Mouse (Mus musculus) CD4-positive, CD25-positive, alpha-beta regulatory T cell, adult 4 months (primary cell): ENCODE data around the gene G430095P16Rik. TPM values are rescaled to one million over a fixed set of nuclear protein-coding genes. Genes with fewer than 3 reads are reported as not detected.

Source experiments
- ATAC-seq: one replicate; pipeline ENCODE4 v1.8.0; 2017
- polyA plus RNA-seq, 2 experiments: library from polyadenylated mRNA; unstranded; fragments of 100-300 nt; shearing (Covaris generic); gene quantifications; one replicate each; pipeline ENCODE4 v1.2.1; 2017

The G430095P16Rik gene
- polyA plus RNA-seq, 2 experiments from 2014 or later: 24.3 to 28.6 TPM

DNA sequence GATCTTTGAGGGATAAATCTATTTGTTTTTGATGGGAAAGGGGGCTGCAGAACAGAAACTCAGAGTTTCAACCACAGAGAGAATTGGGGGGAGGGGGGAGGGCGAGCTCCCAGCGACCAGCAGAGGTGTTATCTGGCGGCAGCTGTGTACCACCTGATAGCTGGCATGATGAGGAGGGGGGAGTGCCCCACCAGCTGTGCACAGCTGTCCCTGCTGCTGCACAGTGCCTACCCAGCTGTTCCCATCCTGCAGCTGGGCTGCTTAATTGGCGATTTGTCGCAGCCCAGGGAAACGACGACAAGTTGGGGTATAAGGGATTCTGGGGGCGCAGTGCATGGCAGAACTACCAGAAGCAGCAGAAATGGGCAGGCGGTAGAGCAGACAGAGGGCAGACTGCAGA, 1.9 kb downstream of the G430095P16Rik start:
- ATAC-seq: no peak

DNA sequence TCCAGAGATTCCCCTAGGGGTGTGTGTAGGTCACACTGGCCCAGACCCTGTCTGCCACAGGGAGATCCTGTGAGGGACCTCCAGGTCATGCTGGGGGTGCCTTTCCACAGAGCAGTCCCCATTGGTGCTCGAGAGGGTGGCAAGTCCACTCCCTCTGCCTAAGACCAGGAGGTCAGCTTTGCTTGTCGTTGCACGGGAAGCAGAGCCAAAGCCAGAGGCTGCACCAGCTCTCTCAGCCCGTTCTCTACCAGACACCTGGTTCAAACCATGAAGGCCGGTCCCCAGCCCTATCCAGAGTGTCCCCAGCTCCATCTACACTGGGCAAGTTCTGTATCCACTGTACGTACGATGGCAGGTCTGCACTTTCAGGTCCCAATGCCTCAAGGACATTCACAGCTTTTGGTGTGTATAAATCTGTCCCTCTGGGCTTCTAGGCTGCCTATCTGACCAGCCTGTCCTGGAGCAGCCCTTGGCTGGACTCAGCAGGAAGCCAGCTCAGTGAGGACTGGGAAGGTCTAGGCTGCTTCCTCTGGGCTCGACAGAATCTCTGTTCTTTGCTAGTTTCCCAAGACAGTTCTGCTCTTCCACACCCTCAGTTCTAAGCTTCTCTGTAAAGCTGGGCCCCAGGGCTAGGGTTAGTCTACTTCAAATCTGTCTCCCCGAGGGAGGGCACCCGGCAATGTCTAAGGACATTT, 2.6 kb downstream of the G430095P16Rik start:
- no peak for ATAC-seq

DNA sequence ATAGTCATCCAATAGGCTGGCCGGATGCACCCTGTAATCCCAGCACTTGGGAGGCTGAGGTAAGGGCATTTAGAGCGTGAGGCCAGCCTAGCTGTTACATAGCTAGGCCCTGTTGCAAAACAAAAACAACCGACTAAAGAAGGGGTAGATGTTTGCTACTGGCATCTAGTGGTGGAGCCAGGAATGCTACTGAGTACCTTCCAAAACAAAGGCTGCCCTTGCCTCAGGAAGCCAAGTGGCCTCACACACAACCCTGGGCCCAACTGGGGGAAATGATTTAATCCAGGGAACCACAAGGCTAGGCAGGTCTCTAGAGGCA, 3.1 kb downstream of the G430095P16Rik start:
- ATAC-seq: peak; percentile 22

DNA sequence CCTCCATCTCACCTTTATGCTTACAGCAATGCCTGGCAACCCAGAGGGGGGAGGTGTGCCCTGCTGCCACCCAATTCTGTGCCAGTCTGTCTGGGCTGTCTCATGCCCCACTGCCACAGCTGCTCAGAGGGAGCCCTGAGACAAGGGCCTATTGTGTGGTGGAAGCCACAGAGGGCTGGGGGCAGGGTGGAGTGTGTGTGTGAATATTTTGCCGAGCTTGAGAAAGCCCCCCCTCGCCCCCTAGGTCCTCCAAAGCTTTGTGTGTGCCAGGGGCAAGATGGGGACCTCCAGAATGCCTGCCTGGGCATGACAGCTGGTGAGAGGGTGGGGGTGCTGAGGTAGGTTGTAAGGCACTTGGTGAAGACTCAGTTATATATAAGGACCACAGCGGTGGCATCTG, 5.7 kb downstream of the G430095P16Rik start:
- ATAC-seq: no peak

DNA sequence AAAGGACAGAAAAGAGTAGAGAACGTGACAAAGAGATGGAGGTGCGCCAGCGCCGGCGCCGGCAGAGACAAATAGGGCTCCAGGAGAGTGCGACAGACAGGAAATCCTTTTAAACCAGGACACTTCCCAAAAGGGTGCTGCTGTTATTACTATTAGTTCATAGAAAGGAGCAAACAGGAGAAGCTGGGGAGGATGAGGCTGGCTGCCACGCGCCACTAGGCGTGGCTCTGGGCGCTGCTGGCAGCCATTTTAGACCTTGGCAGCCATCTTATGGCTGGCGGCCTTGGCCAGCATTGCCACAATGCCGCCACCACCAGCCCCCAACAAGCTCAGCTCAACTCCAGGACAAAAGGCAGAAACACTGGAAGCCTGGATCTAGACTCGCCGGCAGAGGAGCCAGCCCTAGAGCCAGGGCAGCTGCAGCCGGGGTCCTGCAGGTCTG, 7.1 kb downstream of the G430095P16Rik start:
- no peak for ATAC-seq

DNA sequence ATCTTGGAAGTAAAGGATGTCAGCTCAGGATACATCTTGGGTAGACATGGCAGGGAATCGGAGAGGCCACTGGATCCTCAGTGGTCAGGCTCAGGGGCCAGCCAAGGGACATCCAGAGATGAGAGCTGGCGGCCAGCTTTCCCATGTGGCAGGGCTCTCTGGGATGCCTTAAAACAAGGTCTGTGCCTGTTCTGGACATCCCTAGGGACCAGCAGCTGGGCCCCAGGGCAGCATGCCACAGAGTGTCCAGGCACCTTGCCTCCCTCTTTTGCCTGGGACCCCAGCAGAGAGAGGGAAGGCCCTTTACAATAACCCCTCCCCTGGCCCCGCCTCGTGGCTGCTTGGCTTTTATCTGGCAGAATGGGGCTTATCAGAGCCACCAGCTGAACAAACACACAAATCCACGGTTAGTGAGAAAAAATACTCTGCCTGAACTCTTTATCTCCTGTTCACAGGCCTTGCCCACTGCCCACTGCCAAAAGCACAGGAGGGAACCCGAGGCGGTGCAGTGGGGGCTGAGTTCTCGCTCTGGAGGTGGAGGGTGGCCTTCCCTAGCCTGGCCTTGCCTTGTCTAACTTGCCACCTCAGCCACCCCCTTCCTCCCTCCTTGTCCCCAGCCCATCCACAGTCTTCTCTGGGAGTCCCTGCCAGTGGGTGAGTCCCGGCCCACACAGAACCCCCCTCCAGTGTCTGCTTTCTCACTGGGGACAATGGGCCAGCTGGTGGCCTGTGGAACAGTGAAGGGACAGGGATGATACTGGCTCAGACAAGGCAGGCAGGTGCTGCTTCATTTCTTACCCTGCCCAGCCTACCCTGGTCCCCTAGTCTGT, 7.9 kb downstream of the G430095P16Rik start:
- ATAC-seq: no peak

DNA sequence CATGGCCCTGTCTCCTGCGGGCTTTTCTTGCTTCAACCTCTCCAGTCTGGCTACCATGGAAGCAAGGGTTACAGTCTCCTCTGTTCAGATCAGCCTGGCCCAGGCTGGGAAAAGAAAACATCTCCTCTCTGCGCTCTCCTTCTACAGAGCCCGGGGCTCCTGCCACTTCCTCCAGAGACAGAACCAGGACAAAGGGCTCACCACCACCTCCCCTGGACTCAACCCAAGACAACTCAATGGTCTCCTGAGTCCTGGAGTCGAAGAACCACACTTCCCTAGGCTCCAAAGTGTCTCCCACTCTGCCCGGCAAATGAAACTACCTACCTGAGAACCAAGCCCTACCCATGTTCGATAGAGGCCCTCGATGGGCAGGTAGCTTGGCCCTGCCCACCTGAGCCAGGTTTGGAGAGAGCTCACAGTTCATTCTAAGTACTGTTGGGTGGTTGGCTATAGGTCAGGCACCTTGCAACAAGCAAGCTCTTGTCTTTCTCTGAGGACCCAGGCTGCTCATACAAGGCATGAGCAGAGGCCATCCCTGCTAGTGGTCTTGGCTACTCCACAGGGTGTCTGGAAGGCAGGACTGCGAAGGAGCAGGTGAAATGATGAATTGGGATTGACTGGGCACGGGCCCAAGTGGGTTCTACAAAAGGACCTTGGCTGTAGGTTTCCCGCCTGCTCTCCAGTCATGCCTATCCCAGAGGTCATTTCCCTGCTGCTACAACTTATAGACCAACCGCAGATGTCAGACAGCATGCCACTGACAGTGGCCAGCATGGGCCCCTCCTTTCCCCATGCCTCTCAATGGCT, 8.8 kb downstream of the G430095P16Rik start:
- no peak for ATAC-seq

DNA sequence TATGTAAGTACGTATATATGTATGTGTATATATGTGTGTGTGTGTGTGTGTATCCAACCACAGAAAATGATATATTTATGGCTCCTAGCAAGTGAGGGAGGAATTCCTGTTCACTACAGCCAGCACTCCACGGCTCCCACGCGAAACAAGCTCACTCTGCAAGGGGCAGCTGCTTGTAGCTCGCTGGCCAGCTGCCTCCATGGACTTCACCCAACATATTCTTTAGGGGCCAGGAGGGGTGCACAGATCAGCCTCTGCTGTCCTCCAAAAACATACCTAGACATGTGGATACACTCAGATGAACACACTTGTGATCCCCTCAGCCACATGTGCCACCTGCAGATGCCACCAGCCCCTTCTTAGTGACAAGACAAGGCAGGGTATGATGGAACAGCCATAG, 9.7 kb downstream of the G430095P16Rik start:
- ATAC-seq: no peak

DNA sequence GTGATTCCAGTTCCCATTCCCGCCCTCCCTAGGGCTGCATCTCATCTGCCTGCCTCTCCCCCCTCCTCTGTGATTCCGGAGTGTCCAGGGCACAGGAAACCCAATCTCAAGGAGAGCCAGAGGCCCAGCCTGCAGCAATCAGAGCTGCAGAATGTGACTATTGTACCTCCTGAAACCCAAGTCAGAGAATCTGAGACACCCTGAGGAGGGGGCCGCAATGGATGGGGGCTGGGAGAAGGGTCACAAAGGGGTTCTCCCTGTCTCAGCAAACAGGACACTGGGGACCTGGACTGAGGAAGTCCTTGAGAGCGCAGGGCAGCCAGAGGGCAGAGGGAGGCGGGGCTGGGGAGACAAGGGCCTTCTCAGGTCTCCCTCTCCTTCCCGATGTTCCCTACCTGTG, 10.2 kb downstream of the G430095P16Rik start:
- ATAC-seq: no peak

DNA sequence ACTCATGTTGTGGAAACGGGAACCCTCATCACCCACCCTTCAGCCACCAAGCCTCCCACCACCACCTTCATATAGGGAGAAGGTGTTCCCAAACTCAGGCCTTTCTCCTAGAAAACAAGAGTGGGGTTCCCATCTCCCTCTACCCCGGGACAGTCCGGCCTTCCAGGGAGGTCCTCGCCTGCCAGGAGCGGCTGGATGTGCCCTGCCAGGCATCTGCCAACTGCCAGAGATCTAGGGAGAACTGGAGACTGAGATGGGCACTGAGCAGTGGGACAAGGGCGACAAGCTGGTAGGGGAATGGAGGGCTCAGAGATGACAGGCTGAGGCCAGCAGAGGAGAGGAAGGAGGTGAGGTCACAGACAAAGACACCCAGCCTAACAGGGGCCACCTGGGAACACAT, 11.2 kb downstream of the G430095P16Rik start:
- no peak for ATAC-seq

DNA sequence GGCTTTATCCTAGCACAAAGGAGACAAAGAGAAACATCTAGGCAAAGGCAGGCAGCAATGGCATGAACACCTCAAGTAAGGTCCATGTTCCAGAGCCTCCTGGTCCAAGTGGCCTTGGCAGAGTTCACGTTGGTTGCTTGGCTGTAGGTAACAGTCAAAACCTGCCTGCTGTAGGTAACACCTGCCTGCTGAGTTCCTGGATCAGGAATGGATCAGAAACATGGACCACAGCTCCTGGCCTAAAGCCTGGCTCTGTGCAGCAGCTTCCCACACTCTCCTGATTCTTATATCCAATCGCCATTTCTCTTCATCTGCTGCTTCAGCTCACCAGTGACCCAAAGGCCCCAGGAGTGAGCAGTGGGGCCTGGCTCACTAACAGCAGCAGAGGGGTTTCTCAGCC, 11.9 kb downstream of the G430095P16Rik start:
- no peak for ATAC-seq

DNA sequence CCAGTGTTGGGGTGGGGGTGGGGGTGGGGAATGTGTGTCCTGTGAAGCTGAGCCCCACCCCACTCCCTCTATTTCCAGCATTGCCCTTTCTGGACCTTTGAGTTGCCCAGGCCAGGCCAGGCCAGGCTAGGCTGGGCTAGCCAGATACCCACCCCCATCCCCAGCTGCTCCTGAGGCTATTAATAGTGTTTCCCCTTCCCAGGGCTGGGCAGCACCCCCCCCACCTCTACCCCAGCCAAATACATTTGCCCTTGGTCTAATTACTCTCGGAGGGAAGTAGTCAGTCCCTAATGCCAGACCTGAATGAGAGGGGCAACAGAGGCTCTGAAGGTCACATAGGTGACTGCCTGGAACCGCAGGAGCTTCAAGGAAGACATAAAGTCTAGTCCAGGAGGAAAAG, 12.8 kb downstream of the G430095P16Rik start:
- ATAC-seq: no peak

DNA sequence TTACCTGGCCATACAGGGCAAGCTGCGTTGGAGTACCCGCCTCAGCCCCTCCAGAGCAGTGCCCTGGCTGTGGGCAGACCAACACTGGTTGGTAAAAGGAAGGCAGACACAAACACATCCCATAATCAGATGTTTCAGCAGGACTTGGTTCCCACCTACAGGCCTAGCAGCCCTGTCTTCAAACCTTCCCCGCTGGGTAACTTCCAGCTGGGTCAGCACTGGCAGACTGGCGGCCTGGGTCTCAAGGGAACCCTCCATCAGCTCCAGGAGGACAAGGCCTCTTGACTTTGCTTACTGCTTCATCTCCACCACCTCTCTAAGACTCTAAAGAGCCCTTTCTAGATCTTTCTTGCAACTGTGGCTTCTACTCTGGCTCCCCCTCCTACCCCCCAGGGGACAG, 13.7 kb downstream of the G430095P16Rik start:
- ATAC-seq: no peak

DNA sequence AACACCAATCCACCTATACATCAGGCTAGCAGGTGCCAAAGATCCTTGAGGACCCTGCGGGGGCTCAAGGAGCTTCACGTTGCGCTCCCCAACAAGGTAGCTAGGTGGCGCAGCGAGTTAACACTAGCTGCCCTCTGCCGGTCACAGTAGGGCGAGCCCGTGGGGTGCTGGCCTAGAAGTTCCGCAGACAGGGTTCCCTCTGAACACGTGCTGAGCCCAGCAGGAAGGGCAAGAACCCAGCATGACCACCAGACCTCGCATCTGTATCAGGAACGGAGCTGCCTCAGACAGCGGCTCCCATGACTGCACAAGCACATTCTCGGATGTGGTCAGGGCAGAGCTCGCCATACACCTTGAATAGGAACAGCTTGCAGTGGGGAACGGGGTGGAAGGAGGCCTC, 14.8 kb downstream of the G430095P16Rik start:
- ATAC-seq: peak; percentile 96

DNA sequence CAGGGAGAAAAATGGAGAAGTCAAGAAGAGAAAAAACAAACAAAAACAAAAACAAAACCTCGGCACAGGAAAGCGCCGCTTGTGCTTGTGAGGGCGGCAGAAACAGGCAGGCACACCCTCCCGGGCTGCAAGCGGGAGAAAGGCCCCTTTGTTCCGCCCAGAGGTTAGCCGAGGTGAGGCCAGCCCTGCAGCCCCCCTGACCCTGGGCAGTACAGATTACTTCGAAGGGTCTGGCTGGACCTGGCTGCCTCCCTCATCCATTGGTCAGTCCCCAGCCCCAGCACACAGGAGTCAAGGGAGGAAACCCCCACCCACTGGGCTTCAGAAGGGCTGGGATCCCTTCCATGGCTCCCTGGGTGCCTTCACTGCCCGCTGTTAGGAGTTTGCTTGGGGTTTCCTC, 15.5 kb downstream of the G430095P16Rik start:
- no peak for ATAC-seq

DNA sequence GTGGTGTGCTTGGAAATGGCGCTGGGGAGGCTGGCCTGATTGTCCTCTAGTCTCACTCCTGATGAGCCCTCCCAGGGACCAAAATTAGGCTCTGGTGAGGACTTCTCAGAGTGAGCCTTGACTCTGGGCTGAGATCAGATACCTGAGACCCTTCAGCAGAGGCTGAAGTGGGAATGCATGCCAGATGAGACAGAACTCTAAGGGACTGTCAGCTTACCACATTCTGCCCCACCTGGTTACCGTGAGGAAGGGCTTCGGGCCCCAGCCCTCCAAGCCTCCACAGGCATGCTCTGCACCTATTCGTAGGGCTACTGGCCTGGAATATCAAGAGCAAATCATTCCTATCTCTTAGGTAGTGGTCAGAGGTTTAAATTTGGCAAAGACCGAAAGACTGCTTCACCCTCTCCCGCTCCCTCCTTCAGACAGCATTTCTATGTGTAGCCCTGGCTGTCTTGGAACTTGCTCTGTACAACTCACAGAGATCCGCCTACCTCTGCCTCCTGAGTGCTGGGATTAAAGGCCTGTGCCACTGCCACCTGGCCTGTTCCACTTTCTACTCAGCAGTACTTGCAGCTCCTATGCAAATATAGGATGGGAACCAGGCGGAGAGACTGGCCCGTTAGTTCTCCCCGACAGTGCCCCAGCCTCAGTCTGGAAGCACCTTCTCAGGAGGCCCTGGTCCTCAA, 16.1 kb downstream of the G430095P16Rik start:
- ATAC-seq: no peak

DNA sequence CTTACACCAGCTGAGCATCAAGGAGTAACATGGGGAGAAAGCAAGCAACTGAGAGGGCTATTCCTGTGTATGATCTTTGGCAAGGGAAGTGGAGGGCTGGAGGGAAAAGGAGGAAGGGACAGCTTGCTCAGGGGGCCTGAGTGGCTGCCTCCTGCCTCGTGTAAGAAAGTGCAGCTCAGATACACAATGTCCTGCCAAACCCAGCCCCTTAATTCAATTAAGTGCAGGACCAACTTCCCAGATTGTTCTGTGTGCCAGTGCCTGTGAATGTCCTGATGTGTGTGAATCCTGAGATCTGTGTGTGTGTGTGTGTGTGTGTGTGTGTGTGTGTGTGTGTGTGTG, 16.6 kb downstream of the G430095P16Rik start:
- no peak for ATAC-seq

DNA sequence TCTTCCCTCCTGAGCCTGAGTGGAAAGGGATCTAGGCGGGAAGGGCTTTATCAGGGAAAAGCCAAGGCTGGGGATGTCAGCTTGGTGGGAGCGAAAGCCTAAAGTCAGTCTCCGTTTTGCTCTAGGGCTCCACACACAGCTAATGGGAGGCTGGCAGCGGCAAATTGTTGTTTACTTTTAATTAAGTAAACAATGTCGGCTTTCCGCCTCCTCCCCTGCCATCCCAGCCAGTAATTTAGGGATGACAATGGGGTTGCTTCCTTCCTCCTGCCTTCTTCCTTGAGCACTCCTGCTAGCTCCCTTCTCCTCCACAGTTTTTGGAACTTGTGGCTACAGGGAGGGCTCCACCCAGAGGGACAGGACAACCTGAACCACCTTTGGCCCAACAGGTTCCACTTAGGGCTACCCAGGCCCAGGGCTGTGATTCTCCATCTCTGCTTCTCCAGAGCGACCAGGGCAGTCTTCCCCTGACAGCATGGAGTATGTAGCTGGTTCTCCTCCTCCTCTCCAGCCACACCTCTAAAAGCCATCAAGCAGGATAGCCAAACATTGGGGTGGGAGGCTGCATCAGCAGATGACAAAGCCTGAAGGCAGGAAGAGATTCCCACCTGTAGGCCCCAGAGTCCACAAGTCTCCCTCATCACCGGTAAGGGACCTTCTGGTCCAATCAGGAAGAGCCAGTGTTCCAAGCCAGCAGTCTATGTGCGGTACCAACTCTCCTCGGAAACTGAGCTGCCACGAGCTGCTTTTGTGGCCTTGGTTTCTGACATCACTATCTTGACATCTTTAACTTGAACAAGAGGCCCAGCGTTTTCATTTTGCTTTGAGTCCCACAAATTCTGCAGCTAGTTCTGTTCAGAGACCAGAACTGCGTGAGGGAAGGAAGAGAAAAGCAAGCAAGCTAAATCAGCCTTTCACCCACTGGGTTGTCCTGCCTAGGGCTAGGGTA, 18.4 kb downstream of the G430095P16Rik start:
- no peak for ATAC-seq

DNA sequence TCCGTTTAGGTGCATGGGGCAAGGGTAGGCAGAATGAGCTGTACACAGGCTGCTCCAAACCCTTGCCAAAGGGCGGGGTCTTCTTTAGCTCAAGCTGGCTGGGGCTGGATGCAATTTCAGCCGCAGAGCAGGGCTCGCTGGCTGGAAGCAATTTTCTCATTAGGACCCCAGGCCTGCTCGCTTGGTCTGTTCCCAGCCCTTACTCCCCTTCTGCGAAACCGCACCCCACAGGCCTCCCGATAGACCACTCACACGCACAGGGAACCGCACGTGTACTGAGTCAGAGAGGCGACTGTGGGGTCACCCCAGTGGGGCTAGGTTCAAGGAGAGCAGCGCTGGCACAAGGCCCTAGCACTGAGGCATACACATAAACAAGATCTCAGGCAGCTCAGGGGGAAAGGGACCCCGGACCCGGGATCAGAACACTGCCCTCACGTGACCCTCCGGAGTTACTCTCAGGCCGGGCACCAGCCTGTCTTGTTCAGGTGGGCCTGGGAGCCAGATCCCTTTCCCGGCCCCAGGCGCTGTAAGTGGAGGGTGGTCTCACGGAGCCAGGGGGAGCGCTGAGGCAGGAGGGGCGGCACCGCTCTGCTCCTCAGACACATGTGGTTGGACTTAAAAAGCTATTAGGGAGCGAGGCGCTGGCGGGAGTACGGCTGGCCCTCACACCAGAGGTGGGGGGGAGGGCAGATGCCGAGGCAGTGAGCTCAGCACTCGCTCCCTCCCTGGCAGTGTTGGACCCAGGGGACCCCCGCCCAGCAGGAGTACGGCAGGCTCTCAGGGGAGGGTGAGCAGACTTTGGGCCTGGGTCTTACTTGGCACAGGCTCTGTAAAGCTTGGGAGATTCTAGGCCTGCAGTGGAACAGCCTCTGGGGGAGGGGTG, 19.6 kb downstream of the G430095P16Rik start:
- no peak for ATAC-seq

DNA sequence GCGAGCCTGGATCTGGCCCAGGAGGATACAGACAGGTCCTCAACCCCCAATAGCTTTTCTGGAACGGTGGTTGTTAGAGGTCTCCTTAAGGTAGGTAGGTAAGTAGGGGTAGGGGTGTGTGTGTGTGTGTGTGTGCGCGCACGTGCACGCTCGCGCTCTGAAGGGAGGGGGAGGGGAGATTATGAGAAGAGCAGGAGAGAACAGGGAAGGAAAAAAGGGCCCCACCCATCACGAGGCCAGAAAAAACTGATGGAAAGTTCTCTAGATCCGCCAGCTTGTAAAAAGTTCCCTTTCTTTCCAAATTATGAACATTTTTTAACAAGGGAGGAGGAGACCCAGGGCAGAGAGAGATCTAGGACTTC, 20.2 kb downstream of the G430095P16Rik start:
- no peak for ATAC-seq
